Mouse (Mus musculus): ENCODE measurements around the gene Igsf3. TPM values are rescaled to one million over a fixed set of nuclear protein-coding genes. Genes with fewer than 3 reads are reported as not detected.
"Not testable (repeated sequence)": the region's sequence is repeated elsewhere in the genome, so short reads cannot be mapped to it uniquely, and the experiment has no call there.

Gene Igsf3
- polyA plus RNA-seq, 1 experiment from 2014 or later: 100 TPM

- peaks cover 29% of the 10 kb centered on the region for H3K4me1 ChIP-seq (ENCODE audit: control insufficient read depth, insufficient read depth, low read length)
- ATAC-seq: no peak
These were observed 29.2 kb downstream of the Igsf3 start for GRCm38 (mm10) chr3:101406097-101406496.

GRCm38 (mm10) chr3:101407568-101407967, 30.7 kb downstream of the Igsf3 start:
- WGBS: 83% methylated on average over 8 of the region's 8 CpGs
- H3K9ac ChIP-seq (ENCODE audit: low read depth, low read length): no peak overlapping the region
- H3K27ac ChIP-seq (ENCODE audit: low read length): no peak overlapping the region
- no peaks in the 10 kb centered on the region for H3K27me3 ChIP-seq (ENCODE audit: control insufficient read depth, insufficient read depth, low read depth, low read length)
- H3K4me2 ChIP-seq (ENCODE audit: low read length): no peak overlapping the region
- H3K36me3 ChIP-seq (ENCODE audit: control insufficient read depth, insufficient read depth, low read length): no peaks in the 10 kb centered on the region
- peaks cover 29% of the 10 kb centered on the region for H3K4me1 ChIP-seq (ENCODE audit: control insufficient read depth, insufficient read depth, low read length)
- no peaks in the 10 kb centered on the region for H3K9me3 ChIP-seq (replicated peaks; ENCODE audit: control insufficient read depth, low read length, poor library complexity, severe bottlenecking)
- ATAC-seq: no peak
- H3K4me3 ChIP-seq (ENCODE audit: low read depth, low read length): no peak overlapping the region

More at GRCm38 (mm10) chr3:101406097-101406496, 29.2 kb downstream of the Igsf3 start:
- 88% methylated on average over 3 of the region's 3 CpGs for WGBS
- Histone ChIP-seq H3K27ac (ENCODE audit: low read length) (no peak overlapping the region), H3K4me2 (ENCODE audit: low read length) (no peak overlapping the region), H3K27me3 (ENCODE audit: control insufficient read depth, insufficient read depth, low read depth, low read length) (no peaks in the 10 kb centered on the region), H3K9me3 (replicated peaks; ENCODE audit: control insufficient read depth, low read length, poor library complexity, severe bottlenecking) (no peaks in the 10 kb centered on the region), H3K4me3 (ENCODE audit: low read depth, low read length) (no peak overlapping the region), H3K9ac (ENCODE audit: low read depth, low read length) (no peak overlapping the region), H3K36me3 (ENCODE audit: control insufficient read depth, insufficient read depth, low read length) (no peaks in the 10 kb centered on the region)

GRCm38 (mm10) chr3:101408953-101409750, 32.3 kb downstream of the Igsf3 start:
- Histone ChIP-seq H3K4me1 (ENCODE audit: control insufficient read depth, insufficient read depth, low read length) (peaks cover 29% of the 10 kb centered on the region), H3K9ac (ENCODE audit: low read depth, low read length) (peak overlapping the region; percentile 30; the same call in 1 of the 2 replicates), H3K4me3 (ENCODE audit: low read depth, low read length) (no peak overlapping the region), H3K27me3 (ENCODE audit: control insufficient read depth, insufficient read depth, low read depth, low read length) (no peaks in the 10 kb centered on the region), H3K4me2 (ENCODE audit: low read length) (peak overlapping the region; percentile 2; the same call in 1 of the 2 replicates), H3K9me3 (replicated peaks; ENCODE audit: control insufficient read depth, low read length, poor library complexity, severe bottlenecking) (no peaks in the 10 kb centered on the region), H3K27ac (ENCODE audit: low read length) (peak overlapping the region; percentile 53; the same call in 1 of the 2 replicates), H3K36me3 (ENCODE audit: control insufficient read depth, insufficient read depth, low read length) (no peaks in the 10 kb centered on the region)
- ATAC-seq: no peak
- WGBS: 42% methylated on average over 20 of the region's 20 CpGs

GRCm38 (mm10) chr3:101410202-101410601, 33.3 kb downstream of the Igsf3 start:
- no peak overlapping the region for H3K27ac ChIP-seq (ENCODE audit: low read length)
- no peak overlapping the region for H3K9ac ChIP-seq (ENCODE audit: low read depth, low read length)
- 24% methylated on average over 2 of the region's 2 CpGs for WGBS
- H3K9me3 ChIP-seq (replicated peaks; ENCODE audit: control insufficient read depth, low read length, poor library complexity, severe bottlenecking): no peaks in the 10 kb centered on the region
- H3K36me3 ChIP-seq (ENCODE audit: control insufficient read depth, insufficient read depth, low read length): no peaks in the 10 kb centered on the region
- peaks cover 25% of the 10 kb centered on the region for H3K4me1 ChIP-seq (ENCODE audit: control insufficient read depth, insufficient read depth, low read length)
- no peak for ATAC-seq
- no peak overlapping the region for H3K4me3 ChIP-seq (ENCODE audit: low read depth, low read length)
- H3K4me2 ChIP-seq (ENCODE audit: low read length): no peak overlapping the region
- no peaks in the 10 kb centered on the region for H3K27me3 ChIP-seq (ENCODE audit: control insufficient read depth, insufficient read depth, low read depth, low read length)

GRCm38 (mm10) chr3:101410745-101411144, 33.9 kb downstream of the Igsf3 start:
- Histone ChIP-seq H3K9me3 (replicated peaks; ENCODE audit: control insufficient read depth, low read length, poor library complexity, severe bottlenecking) (no peaks in the 10 kb centered on the region), H3K4me1 (ENCODE audit: control insufficient read depth, insufficient read depth, low read length) (peaks cover 25% of the 10 kb centered on the region), H3K27me3 (ENCODE audit: control insufficient read depth, insufficient read depth, low read depth, low read length) (no peaks in the 10 kb centered on the region), H3K4me3 (ENCODE audit: low read depth, low read length) (no peak overlapping the region), H3K27ac (ENCODE audit: low read length) (no peak overlapping the region), H3K4me2 (ENCODE audit: low read length) (no peak overlapping the region), H3K9ac (ENCODE audit: low read depth, low read length) (no peak overlapping the region), H3K36me3 (ENCODE audit: control insufficient read depth, insufficient read depth, low read length) (no peaks in the 10 kb centered on the region)
- no peak for ATAC-seq
- WGBS: 39% methylated on average over 3 of the region's 3 CpGs

GRCm38 (mm10) chr3:101411626-101412025, 34.7 kb downstream of the Igsf3 start:
- Histone ChIP-seq H3K36me3 (ENCODE audit: control insufficient read depth, insufficient read depth, low read length) (no peaks in the 10 kb centered on the region), H3K4me1 (ENCODE audit: control insufficient read depth, insufficient read depth, low read length) (peaks cover 25% of the 10 kb centered on the region), H3K27ac (ENCODE audit: low read length) (no peak overlapping the region), H3K4me3 (ENCODE audit: low read depth, low read length) (no peak overlapping the region), H3K4me2 (ENCODE audit: low read length) (no peak overlapping the region), H3K9me3 (replicated peaks; ENCODE audit: control insufficient read depth, low read length, poor library complexity, severe bottlenecking) (no peaks in the 10 kb centered on the region), H3K9ac (ENCODE audit: low read depth, low read length) (no peak overlapping the region), H3K27me3 (ENCODE audit: control insufficient read depth, insufficient read depth, low read depth, low read length) (no peaks in the 10 kb centered on the region)
- ATAC-seq: no peak
- WGBS: 93% methylated on average over 3 of the region's 3 CpGs

GRCm38 (mm10) chr3:101412115-101412514, 35.2 kb downstream of the Igsf3 start:
- Histone ChIP-seq H3K36me3 (ENCODE audit: control insufficient read depth, insufficient read depth, low read length) (no peaks in the 10 kb centered on the region), H3K4me3 (ENCODE audit: low read depth, low read length) (no peak overlapping the region), H3K27ac (ENCODE audit: low read length) (no peak overlapping the region), H3K4me1 (ENCODE audit: control insufficient read depth, insufficient read depth, low read length) (peaks cover 25% of the 10 kb centered on the region), H3K27me3 (ENCODE audit: control insufficient read depth, insufficient read depth, low read depth, low read length) (no peaks in the 10 kb centered on the region), H3K4me2 (ENCODE audit: low read length) (no peak overlapping the region), H3K9me3 (replicated peaks; ENCODE audit: control insufficient read depth, low read length, poor library complexity, severe bottlenecking) (no peaks in the 10 kb centered on the region), H3K9ac (ENCODE audit: low read depth, low read length) (no peak overlapping the region)
- no peak for ATAC-seq
- WGBS: 75% methylated on average over 6 of the region's 6 CpGs

GRCm38 (mm10) chr3:101413013-101413412, 36.1 kb downstream of the Igsf3 start:
- peaks cover 25% of the 10 kb centered on the region for H3K4me1 ChIP-seq (ENCODE audit: control insufficient read depth, insufficient read depth, low read length)
- not testable (repeated sequence) for H3K4me3 ChIP-seq (ENCODE audit: low read depth, low read length); H3K4me2 ChIP-seq (ENCODE audit: low read length); H3K27me3 ChIP-seq (ENCODE audit: control insufficient read depth, insufficient read depth, low read depth, low read length); H3K27ac ChIP-seq (ENCODE audit: low read length); H3K36me3 ChIP-seq (ENCODE audit: control insufficient read depth, insufficient read depth, low read length); ATAC-seq; H3K9ac ChIP-seq (ENCODE audit: low read depth, low read length); H3K9me3 ChIP-seq (replicated peaks; ENCODE audit: control insufficient read depth, low read length, poor library complexity, severe bottlenecking)
- whole genome bisulfite sequencing: 97% methylated on average over 5 of the region's 5 CpGs

GRCm38 (mm10) chr3:101418740-101419652, 42.1 kb downstream of the Igsf3 start:
- H3K4me2 ChIP-seq (ENCODE audit: low read length): no peak overlapping the region
- H3K27me3 ChIP-seq (ENCODE audit: control insufficient read depth, insufficient read depth, low read depth, low read length): no peaks in the 10 kb centered on the region
- no peak overlapping the region for H3K9ac ChIP-seq (ENCODE audit: low read depth, low read length)
- WGBS: 84% methylated on average over 18 of the region's 18 CpGs
- no peak for ATAC-seq
- no peak overlapping the region for H3K27ac ChIP-seq (ENCODE audit: low read length)
- no peak overlapping the region for H3K4me3 ChIP-seq (ENCODE audit: low read depth, low read length)
- H3K36me3 ChIP-seq (ENCODE audit: control insufficient read depth, insufficient read depth, low read length): no peaks in the 10 kb centered on the region
- H3K9me3 ChIP-seq (replicated peaks; ENCODE audit: control insufficient read depth, low read length, poor library complexity, severe bottlenecking): no peaks in the 10 kb centered on the region
- no peaks in the 10 kb centered on the region for H3K4me1 ChIP-seq (ENCODE audit: control insufficient read depth, insufficient read depth, low read length)

Data from midbrain, embryonic 16.5 days (tissue).